Mouse (Mus musculus) cortical plate, adult 2 months (tissue): ENCODE data around the gene Bmp10.

Experiments used
- CTCF ChIP-seq: fragments of 200-500 bp; IDR thresholded peaks from 2 replicates; pipeline ENCODE4 v1.5.1; 2011; ENCODE audit warnings: mild to moderate bottlenecking, control low read depth, low read length; ENCODE audit not compliant: insufficient read depth; ENCODE audit errors: extremely low read depth
- POLR2A ChIP-seq: fragments of 200-500 bp; IDR thresholded peaks from 2 replicates; pipeline ENCODE4 v1.6.1; 2011; ENCODE audit warnings: mild to moderate bottlenecking, low read length, control low read depth; ENCODE audit not compliant: insufficient read depth; ENCODE audit errors: extremely low read depth

- TF ChIP-seq POLR2A (no peak), CTCF (no peak)
Observed at GRCm38 (mm10) chr6:87436745-87437144, 8.0 kb downstream of the Bmp10 start.
